Mouse (Mus musculus) cerebellum, postnatal 36 days (tissue): ENCODE measurements at regions not wholly inside any gene's neighbourhood (a gene's known extent, or its start where the extent isn't known, plus 50 kb on each side); places are given as distances from the start of the nearest gene placed in this dataset.

Experiments
- DNase-seq, 2 experiments: peaks; one replicate each; pipeline ENCODE4 v3.0.0; 2021 to 2022; ENCODE audit warnings: mixed read lengths in 2 of 2

GRCm38 (mm10) chr10:125795323-125795722 is 170.6 kb upstream of the Lrig3 start:
- no peak for DNase-seq

DNA sequence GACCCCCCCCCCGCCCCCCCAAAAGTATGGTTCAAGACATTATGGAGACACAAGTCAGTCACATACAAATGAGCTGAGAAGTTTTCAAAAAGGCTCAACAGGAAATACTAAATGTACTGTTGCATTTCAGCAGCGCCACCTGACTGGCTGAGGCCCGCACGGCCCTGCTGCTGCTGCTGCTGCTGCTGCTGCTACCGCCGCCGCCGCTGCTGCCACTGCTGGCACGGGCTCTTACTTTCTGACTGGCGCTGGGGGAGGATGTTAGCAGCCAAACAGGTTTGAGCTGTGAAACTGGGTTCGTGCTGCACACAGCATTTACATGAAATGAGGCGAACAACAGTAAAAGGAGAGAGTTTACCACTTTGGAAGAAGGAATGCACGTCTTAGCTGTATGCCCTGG is 167.3 kb upstream of the Lrig3 start:
- no peak for DNase-seq

GRCm38 (mm10) chr10:125800572-125801114 is 165.3 kb upstream of the Lrig3 start:
- DNase-seq, result no peak

- no peak for DNase-seq
Measured at GRCm38 (mm10) chr10:125801450-125801849, 164.5 kb upstream of the Lrig3 start.

DNA sequence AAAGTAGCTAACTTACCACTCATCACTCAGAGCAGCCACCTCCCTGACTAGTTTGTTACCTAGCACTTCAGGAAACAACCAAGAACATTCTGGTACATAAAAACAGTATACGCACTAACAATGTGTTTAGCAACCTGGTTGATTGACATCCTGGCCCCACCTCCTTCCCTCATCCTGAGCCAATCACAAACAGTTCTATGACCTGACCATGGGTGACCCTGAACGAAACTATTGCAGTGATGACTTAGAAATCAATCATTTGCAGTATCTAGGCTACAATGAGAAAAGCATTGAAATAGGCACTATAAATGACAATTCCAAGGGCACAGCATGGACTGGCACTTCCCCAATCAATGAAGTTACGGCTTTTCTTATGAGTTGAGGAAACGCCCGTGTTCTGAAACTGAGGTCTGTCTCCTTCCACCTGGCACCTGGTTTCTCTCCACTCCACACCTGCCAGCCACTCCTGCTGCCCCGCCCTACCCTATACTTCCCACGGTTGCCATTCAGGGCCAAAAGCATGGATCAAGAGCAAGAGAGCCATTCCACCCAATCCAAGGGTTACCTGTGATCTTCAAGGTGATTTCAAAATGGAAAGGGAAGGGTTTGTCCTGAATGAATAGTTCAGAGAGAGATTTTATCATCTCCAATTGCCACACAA is 162.9 kb upstream of the Lrig3 start:
- no peak for DNase-seq

GRCm38 (mm10) chr10:125809763-125810361 is 156.1 kb upstream of the Lrig3 start:
- no peak for DNase-seq

DNA sequence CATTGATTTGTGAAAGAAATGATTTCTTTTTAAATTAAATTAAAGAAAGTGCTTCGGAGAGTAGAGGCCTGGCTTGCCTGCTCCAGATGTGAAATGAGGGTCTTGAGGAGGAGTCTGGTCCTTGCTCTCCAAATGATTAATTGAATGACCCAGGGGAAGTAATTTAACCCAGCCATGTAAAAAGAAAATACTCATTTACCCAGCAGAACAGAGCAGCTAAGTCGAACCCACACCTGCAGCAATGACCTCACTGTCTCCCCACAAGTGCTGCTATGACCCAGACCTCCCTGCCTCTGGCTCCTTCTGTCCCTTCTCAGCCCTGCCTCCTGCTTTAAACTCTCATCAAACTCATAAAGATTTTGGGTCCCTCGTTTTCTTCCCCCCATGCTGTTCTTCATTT is 155.4 kb upstream of the Lrig3 start:
- no peak for DNase-seq

- DNase-seq, result no peak
Measured at GRCm38 (mm10) chr10:125814191-125814887, 151.6 kb upstream of the Lrig3 start.

DNA sequence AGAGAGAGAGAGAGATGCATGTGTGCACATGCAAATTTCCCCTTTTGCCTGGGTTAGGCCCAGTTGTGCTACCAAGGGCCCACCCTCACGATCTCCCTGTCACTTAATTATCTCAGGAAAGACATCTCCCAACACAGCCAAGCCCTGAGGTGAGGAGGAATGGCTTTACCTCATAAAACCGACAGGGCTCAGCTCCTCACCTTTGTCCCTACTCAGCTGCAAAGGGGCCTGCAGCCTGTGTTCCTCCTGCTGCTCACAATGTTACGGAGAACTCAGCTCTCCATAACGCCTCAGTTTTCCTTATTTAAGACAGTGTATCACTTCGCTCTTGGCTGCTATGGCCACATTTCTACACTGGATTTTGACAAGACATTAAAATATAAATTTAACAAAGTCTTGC is 133.8 kb upstream of the Lrig3 start:
- DNase-seq, result no peak

DNA sequence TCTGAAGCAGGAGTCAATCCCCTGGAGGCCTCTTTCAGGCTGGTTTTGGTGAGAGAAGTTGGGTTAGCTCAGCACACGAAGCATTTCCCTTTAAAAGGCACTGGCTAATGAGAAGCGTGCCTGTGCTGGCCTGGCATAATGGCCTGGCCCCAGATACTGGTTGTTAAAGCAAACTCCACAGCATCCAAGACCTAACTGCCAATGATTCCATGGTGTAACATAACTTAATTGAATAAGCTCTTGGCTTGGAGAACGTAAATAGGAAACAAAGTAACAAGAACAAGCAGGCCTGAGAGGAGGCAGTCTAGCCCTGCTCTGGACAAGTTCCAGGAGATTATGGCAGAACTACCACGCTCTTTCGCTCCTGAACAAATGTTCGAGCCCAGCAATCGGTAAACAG is 133.2 kb upstream of the Lrig3 start:
- no peak for DNase-seq

DNA sequence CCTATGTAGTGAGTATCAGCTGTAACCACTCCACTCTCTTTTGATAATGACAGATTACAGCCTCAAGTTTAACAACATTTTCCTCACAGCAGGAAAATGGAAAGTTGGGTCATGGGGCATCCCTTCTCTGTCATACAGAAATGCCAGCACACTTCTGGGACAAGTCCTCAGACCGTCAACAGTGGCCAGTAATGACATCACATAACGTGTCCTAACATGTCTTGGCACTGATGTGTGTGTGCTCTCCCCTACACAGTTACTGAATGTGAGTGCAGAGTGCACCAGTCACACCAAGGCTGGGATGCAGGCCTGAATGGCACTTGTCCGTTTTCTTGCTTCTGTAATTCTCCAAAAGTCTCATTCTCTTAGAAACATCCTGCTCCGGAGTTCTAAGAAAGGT is 132.0 kb upstream of the Lrig3 start:
- DNase-seq, result no peak

GRCm38 (mm10) chr10:125838982-125839381 is 127.0 kb upstream of the Lrig3 start:
- DNase-seq, result no peak

- no peak for DNase-seq
Measured at GRCm38 (mm10) chr10:125839621-125840141, 126.3 kb upstream of the Lrig3 start.

DNA sequence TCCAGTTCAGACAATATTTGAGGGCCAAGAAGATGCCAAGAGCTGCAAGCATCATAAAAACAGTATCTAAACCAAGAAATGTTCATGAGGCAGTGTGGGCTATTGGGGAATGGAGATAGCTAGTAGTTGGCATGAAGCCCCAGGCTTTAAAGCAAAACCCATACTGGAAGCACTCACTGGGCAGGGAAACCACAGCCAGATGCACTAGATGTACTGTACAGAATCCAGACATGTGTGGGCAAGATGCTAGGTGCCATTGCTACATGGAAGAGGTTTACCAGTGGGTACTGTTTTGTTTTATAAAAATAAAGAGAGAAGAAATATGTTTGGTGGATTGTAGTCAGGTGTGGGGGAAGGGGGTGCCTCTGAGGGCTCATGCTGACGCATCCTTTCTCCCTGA is 125.6 kb upstream of the Lrig3 start:
- no peak for DNase-seq

GRCm38 (mm10) chr10:125844336-125844865 is 121.6 kb upstream of the Lrig3 start:
- no peak for DNase-seq

DNA sequence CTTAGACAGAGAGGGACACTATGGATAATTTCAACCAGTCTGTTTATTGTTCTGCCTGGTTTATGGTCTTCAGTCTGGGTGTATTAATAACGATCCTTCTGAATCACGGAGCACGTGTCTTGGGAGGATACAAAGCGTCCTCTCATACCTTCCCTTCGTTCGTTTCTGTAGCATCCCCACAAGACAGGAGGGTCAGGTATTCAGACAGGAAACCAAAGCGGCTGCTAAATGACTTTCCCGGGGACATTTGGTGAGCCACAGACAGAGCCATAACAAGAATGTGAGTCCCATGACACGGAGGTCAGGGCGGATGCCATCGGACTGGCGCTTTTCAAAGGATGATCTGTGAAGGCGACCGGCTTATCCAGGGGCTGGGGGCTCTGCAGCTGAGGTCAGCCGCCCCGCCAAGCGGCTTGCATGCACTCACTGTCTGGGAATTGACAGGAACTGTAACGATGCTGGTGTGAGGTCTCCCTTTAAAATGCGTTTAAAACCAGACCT is 120.9 kb upstream of the Lrig3 start:
- no peak for DNase-seq

DNA sequence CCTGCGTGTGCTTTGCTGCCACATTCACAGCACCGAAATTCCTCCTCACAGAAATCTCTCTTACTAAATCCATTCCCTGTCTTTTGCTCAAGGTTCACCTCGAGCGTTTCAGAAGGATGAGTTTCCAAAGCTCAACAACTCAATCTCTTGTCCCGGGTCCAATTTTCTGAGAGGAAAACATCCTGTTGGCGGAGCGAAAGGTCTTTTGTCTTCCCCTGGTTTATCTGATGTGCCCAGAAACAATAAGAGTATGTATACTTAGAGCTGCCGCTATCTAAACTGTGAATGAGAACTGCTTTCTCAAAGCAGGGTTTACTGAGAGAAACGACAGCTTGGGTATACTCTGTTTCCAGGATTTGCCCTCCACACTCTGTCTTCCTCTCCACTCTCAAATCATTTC is 115.6 kb upstream of the Lrig3 start:
- DNase-seq, result no peak

- no peak for DNase-seq
Measured at GRCm38 (mm10) chr10:125861734-125862133, 104.2 kb upstream of the Lrig3 start.

DNA sequence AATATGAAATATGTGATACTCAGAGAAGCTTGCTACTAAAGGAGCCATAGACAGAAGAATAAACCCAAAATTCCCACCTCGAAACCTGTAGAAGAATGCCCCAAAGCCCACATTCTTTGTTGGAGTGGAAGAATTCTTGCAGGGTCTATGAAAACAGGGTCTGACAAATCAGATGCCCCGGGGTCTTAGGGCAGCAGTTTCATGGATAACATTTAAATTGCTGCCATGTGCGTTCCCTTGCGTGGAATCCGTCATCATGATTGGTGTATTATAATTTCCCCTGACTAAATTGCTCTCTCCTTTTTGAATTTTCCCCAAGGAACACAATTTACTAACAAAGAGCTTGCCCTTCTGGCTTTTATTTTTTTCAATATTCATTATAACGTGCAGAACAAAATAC is 99.6 kb upstream of the Lrig3 start:
- no peak for DNase-seq

DNA sequence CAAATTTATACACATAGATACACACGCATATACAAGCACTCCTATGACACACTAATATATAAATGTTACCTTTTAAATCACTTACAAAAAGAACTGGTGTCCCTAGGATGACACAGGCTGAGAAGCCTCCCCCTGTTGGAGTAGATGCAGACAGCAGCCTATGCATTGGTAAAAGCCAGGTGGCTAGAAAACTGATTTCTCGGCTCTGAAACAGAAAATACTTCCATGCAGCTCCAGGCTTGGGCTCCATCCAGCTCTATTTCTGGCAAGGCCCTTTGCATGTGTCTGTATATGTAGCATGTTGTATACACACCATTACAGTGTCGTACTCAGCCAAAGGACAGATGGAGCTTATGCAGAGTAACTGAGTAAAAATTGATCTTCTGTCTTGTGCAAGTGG is 81.4 kb upstream of the Lrig3 start:
- DNase-seq, result no peak

GRCm38 (mm10) chr10:125885796-125886195 is 80.2 kb upstream of the Lrig3 start:
- no peak for DNase-seq

DNA sequence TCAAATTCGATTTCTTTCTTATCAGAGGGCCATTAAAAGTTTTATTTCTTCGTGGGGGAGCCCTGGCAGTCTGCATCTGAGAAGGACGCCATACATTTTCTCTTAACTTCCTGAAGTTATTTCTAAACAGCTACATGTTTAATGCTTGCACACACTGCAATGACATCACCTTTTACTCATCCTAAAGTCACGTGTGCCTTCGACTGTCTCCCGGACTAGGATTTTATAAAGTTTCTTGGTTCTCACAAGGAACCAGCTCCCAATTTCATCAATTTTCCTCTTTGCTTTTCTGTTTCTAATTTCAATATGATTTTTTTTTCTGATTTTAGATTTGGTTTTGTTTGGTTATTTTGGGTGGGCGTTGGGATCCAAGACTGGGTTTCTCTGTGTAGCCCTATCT is 73.8 kb upstream of the Lrig3 start:
- DNase-seq, result no peak

GRCm38 (mm10) chr10:125895744-125896482 is 70.1 kb upstream of the Lrig3 start:
- DNase-seq, result no peak
